Mouse (Mus musculus) thymus, postnatal 14 days (tissue): ENCODE results near the gene Atad2b.
"Not testable (repeated sequence)": the region's sequence is repeated elsewhere in the genome, so short reads cannot be mapped to it uniquely, and the experiment has no call there.

Source experiments
- DNase-seq: peaks from one replicate; pipeline ENCODE4 v3.0.0; 2021

The Atad2b gene

GRCm38 (mm10) chr12:4916994-4917804 is at the start of gene Atad2b:
TSS of gene Atad2b (plus strand) at chr12:4917353.
- DNase-seq: peak; percentile 98

DNA sequence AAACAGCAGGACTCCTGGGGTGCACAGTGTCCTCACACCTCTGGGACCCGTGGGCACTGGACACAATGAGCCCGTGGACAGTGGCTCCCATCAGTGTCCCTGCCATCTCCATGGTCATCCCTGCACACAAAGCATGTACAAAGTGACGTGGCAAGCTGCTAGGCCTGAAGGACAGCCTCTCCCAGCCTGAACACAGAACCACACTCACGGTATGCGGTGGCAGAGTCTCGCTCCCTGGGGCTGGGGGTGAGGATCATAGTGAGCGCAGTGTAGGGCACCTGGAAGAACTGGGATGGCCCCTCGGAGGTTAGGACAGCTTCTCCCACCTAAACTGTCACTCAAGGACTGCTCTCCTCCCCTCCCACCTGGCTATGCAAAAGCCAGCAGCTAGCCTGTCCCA is 48.2 kb upstream of the Atad2b start:
- no peak for DNase-seq

GRCm38 (mm10) chr12:4871260-4871659 is 45.9 kb upstream of the Atad2b start:
- DNase-seq: no peak

DNA sequence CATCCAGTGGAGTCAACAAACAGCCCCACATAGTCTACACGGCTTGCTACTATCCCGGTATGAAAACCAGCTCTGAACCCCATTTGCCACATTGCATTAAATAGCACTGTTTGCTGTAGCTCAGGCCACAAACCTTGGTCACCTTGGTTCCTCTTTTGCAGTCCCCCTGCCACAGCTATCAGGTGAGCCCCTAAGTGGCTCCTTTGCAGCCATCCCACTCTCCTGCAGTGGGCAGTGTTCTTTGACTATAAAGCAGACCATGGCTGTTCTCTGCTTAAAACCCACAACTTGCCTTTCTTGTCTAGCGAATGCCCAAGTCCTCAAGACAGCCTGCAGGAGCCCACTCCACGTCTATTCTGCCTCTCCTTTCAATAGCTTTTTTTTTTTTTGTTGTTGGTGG is 44.9 kb upstream of the Atad2b start:
- no peak for DNase-seq

DNA sequence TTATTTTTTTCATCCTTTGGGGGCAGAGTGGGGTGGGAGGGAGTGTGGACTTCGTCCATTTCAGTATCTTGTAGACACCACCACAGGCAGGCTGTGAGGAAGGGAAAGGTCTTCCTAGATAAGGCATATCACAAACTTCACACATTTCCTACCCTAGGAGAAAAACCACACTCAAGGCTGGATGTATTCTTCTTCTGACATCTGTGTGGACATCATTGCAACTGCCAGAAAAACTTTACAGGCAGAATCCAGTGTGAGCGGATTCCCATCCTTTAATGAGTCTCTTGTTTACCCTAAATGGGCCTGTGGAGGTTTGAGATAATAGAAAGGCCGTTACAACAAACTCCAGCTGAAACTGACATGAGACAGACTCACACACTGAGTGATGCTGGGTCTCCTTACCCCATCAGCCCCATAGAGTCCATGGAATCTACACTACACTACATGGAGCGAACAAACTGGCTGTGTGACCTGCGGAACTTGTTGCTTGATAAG is 44.1 kb upstream of the Atad2b start:
- no peak for DNase-seq

- DNase-seq: no peak
Observed at GRCm38 (mm10) chr12:4873531-4873930, 43.6 kb upstream of the Atad2b start.

- peak; percentile 80 for DNase-seq
Observed at GRCm38 (mm10) chr12:4874161-4874927, 42.8 kb upstream of the Atad2b start, which contains the start of gene Mfsd2b. TSS of gene Mfsd2b (minus strand) at chr12:4874359.

DNA sequence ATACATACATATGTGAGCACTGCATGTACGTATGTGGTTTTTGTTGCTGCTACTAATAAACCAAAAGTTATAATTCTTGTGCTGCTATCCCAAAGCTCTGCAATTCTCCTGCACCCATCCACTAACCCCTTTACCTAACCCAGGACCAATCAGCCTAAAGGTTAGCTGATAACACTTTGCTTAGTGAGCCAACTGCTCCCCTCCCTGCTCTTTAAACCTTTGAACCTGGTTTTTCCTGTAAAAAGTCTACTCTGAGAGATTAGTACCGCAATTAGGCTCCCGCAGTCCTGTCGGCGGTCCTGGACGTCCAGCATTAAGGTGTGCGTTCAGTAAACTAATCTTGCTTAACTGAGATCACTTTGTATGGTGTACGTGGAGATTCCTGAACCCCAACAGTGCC is 41.5 kb upstream of the Atad2b start:
- DNase-seq: no peak

DNA sequence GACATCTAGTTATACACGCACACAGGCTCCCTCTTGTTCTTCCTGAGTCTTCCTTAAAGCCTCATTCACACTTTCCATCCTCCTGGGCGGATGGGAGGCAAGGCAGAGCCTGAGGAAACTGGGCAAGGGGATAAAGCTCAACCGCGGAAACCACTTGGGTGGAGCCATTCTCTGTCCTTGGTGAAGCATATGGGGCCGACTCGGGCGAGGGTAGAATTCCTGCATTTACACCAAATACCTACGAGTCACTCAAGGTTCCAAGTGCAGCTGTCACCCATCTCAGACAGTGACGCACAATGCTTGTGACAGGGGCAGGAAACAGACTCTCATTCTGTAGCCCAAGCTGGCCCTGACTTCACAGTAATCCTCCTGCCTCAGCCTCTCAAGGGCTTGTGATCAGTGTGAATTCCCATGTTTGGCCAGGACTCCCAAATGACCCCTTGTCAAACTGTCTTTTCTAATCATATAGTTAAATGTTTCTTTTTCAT is 38.8 kb upstream of the Atad2b start:
- DNase-seq: no peak

GRCm38 (mm10) chr12:4879048-4879447 is 38.1 kb upstream of the Atad2b start:
- peak; percentile 27 for DNase-seq

DNA sequence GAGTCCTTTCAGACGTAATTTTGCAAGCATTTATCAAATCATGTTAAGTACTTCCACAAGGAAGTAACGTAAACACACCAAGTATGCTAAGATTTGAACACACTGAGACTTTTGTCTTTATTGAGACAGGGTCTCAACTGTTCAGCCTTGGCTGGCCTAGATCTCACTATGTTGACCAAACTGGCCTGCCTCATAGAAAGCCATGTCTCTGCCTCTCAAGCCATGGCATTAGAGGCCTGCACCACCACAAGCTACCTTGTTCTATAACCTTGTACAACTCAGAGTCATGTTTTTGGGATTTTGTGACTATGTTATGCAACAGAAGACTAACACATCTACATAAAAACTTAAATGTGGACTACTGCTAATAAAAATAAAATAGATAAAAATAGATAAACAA is 35.1 kb upstream of the Atad2b start:
- DNase-seq: no peak

DNA sequence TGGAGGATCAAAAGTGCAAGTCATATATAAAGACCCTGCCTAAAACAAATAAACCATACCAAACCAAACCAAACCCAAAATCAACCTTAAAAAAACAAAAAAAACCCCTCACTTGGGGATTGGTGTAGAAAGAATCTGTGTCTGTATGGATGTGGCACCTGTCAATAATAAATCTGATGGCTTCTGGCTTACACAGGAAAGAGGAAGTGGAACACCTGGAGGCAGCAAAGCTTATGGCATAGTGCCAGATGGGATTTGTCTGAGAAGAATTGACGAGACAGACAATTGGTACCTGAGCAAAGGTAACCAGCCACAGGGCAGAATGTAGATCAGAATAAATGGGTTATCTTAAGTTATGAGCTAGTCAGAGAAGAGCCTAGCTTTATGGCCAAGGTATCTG is 32.1 kb upstream of the Atad2b start:
- DNase-seq: no peak

DNA sequence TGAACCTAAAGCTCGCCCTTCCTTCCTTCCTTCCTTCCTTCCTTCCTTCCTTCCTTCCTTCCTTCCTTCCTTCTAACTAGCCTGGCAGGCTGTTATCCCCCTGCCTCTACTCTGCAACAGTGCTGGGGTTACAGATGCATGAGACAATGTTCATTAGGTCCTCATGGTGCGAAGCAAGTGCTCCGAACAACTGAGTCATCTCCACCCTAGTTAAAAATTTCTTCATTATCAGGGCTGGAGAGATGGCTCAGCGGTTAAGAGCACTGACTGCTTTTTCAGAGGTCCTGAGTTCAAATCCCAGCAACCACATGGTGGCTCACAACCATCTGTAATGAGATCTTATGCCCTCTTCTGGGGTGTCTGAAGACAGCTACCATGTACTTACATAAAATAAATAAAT is 30.6 kb upstream of the Atad2b start:
- not testable (repeated sequence) for DNase-seq

DNA sequence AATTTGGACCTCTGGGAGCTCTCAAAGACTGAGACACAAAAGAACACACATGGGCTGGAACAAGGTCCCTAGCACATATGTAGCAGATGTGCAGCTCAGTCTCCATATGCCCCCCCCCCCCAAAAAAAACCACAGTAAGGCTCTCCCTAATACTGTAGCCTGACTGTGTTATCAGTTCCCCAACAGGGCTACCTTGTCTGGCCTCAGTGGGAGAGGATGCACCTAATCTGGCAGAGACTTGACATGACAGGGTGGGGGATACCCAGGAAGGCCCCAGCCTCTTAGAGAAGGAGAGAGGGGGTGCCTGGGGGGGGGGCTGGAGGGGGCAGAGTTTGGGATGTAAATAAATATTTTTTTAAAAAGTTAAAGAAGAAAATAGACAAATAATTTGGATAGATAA is 28.4 kb upstream of the Atad2b start:
- no peak for DNase-seq

- DNase-seq: no peak
Observed at GRCm38 (mm10) chr12:4889251-4889650, 27.9 kb upstream of the Atad2b start.

- DNase-seq: no peak
Observed at GRCm38 (mm10) chr12:4889891-4890290, 27.3 kb upstream of the Atad2b start.

DNA sequence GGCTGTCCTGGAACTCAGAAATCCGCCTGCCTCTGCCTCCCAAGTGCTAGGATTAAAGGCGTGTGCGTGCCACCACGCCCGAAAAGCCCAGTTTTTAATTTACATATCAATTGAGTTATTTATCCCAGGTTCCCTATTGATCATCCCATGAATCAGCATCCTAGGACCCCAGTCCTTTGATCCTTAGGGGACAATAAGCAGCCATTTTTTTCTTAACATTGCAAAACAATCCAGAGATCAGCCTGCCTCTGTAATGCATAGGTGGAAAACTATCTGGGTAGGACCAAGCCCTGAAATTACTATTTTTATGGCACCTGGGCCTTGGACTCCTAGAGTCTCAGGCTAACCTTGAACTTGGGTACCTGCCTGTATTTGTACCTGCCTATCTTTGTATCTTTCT is 19.1 kb upstream of the Atad2b start:
- no peak for DNase-seq

DNA sequence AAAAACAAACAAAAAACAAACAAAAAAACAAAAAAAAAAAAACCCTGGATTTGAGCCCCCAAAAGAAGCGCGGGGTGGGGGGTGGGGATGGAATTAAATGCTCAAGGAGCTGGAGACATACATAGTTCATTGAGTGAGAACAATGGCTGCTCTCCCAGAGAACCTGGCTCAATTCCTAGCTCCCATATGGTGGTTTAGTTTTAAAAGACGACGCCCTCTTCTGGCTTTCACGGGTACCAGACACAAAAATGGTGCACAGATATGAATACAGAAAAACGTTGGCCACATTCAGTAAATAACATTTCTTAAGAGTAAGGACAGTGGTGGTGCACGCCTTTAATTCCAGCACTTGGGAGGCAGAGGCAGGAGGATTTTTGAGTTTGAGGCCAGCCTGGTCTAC is 11.2 kb upstream of the Atad2b start:
- no peak for DNase-seq

- DNase-seq: no peak
Observed at GRCm38 (mm10) chr12:4906476-4906875, 10.7 kb upstream of the Atad2b start.

- peak; percentile 97 for DNase-seq
Observed at GRCm38 (mm10) chr12:4906951-4907906, 9.9 kb upstream of the Atad2b start, which contains the start of gene Ubxn2a. TSS of gene Ubxn2a (minus strand) at chr12:4907705.

GRCm38 (mm10) chr12:4908391-4908790 is 8.8 kb upstream of the Atad2b start:
- DNase-seq: no peak

- not testable (repeated sequence) for DNase-seq
Observed at GRCm38 (mm10) chr12:4910496-4910895, 6.7 kb upstream of the Atad2b start.

DNA sequence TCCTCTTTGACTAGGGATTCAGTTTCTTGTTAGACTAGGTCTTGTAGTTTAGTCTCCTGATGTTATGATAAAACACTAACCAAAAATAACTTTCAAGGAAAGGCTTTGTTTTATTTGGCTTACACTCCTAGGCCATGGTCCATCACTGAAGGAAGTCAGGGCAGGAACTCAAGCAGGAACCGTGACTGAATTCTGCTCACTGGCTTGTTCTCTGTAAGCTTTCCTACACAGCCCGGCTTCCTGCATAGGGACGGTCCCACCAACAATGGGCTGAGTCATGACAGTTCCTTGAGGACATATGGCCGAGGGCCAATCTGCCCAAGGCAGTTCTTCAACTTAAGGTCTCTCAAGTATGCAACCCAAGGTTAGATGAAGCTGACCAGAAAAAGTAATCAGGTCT is 5.4 kb upstream of the Atad2b start:
- no peak for DNase-seq
